Mouse (Mus musculus) embryo, embryonic 10 days (tissue): ENCODE data around the gene Gamt.
A peak's percentile ranks its signal among the peaks of the same experiment; 100 is the strongest.
"Not testable (repeated sequence)": the region's sequence is repeated elsewhere in the genome, so short reads cannot be mapped to it uniquely, and the experiment has no call there.

Experiments
- DNase-seq: peaks from one replicate; pipeline ENCODE4 v3.0.0-alpha.2; 2015; ENCODE audit warnings: low spot score

The Gamt gene

GRCm38 (mm10) chr10:80258752-80259462, 1.9 kb downstream of the Gamt start:
- DNase-seq: no peak

GRCm38 (mm10) chr10:80257936-80258335, 2.9 kb downstream of the Gamt start:
- no peak for DNase-seq

- no peak for DNase-seq
Measured at GRCm38 (mm10) chr10:80255881-80256535, 4.8 kb downstream of the Gamt start.

GRCm38 (mm10) chr10:80254331-80255297, 6.2 kb downstream of the Gamt start:
- no peak for DNase-seq

- DNase-seq: no peak
Measured at GRCm38 (mm10) chr10:80253551-80253950, 7.3 kb downstream of the Gamt start.

- DNase-seq: no peak
Measured at GRCm38 (mm10) chr10:80252493-80253274, 8.1 kb downstream of the Gamt start.

GRCm38 (mm10) chr10:80252011-80252410, 8.8 kb downstream of the Gamt start:
- DNase-seq: no peak

GRCm38 (mm10) chr10:80250573-80250972, 10.2 kb downstream of the Gamt start:
- DNase-seq: no peak

GRCm38 (mm10) chr10:80250059-80250458, 10.8 kb downstream of the Gamt start:
- DNase-seq: no peak

GRCm38 (mm10) chr10:80248971-80249640, 11.7 kb downstream of the Gamt start, which contains the start of gene Ndufs7:
TSS of gene Ndufs7 (plus strand) at chr10:80249121.
- DNase-seq: peak; percentile 93

GRCm38 (mm10) chr10:80248437-80248836, 12.4 kb downstream of the Gamt start:
- not testable (repeated sequence) for DNase-seq

GRCm38 (mm10) chr10:80247849-80248248, 13.0 kb downstream of the Gamt start:
- peak; percentile 66 for DNase-seq

- DNase-seq: peak; percentile 94
Measured at GRCm38 (mm10) chr10:80245600-80245999, 15.2 kb downstream of the Gamt start.

GRCm38 (mm10) chr10:80244791-80245399, 15.9 kb downstream of the Gamt start:
- DNase-seq: peak; percentile 75

- DNase-seq: no peak
Measured at GRCm38 (mm10) chr10:80242607-80243006, 18.2 kb downstream of the Gamt start.

- DNase-seq: no peak
Measured at GRCm38 (mm10) chr10:80242088-80242487, 18.7 kb downstream of the Gamt start.

- DNase-seq: no peak
Measured at GRCm38 (mm10) chr10:80239791-80240190, 21.0 kb downstream of the Gamt start.

- no peak for DNase-seq
Measured at GRCm38 (mm10) chr10:80238306-80238705, 22.5 kb downstream of the Gamt start.

- no peak for DNase-seq
Measured at GRCm38 (mm10) chr10:80237020-80237419, 23.8 kb downstream of the Gamt start.

GRCm38 (mm10) chr10:80236145-80236825, 24.5 kb downstream of the Gamt start:
- no peak for DNase-seq
